Mouse (Mus musculus) spleen, adult 2 months (tissue): Measurements from ENCODE around the gene Sh2d4b.

ENCODE experiments used
- CTCF ChIP-seq: fragments of 200-500 bp; IDR thresholded peaks from 2 replicates; pipeline ENCODE4 v1.5.1; 2011; ENCODE audit warnings: mild to moderate bottlenecking, inconsistent platforms; ENCODE audit not compliant: insufficient read depth, insufficient read length, insufficient replicate concordance; ENCODE audit errors: extremely low read depth
- POLR2A ChIP-seq: fragments of 200-500 bp; IDR thresholded peaks from 2 replicates; pipeline ENCODE4 v1.6.1; 2011; ENCODE audit warnings: low read depth, low read length, inconsistent platforms

- TF ChIP-seq CTCF (no peak), POLR2A (no peak)
Observed at GRCm38 (mm10) chr14:40895681-40896080, 2.6 kb upstream of the Sh2d4b start.
